Mouse (Mus musculus) liver, adult 10 weeks (tissue): Measurements from ENCODE around the gene Gm49325. TPM values are rescaled to one million over a fixed set of nuclear protein-coding genes. Genes with fewer than 3 reads are reported as not detected.

Source experiments
- polyA plus RNA-seq: library from polyadenylated mRNA; stranded (reverse); fragments of 350-450 nt; fragmentation: Illumina TruSeq; extraction: RNeasy Lipid Tissue Mini Kit (QIAGEN cat#74804); gene quantifications from one replicate; pipeline ENCODE4 v1.2.3, GENCODE M21; 2014; ENCODE audit warnings: low read depth, low replicate concordance

Gm49325 gene
- polyA plus RNA-seq: not detected

DNA sequence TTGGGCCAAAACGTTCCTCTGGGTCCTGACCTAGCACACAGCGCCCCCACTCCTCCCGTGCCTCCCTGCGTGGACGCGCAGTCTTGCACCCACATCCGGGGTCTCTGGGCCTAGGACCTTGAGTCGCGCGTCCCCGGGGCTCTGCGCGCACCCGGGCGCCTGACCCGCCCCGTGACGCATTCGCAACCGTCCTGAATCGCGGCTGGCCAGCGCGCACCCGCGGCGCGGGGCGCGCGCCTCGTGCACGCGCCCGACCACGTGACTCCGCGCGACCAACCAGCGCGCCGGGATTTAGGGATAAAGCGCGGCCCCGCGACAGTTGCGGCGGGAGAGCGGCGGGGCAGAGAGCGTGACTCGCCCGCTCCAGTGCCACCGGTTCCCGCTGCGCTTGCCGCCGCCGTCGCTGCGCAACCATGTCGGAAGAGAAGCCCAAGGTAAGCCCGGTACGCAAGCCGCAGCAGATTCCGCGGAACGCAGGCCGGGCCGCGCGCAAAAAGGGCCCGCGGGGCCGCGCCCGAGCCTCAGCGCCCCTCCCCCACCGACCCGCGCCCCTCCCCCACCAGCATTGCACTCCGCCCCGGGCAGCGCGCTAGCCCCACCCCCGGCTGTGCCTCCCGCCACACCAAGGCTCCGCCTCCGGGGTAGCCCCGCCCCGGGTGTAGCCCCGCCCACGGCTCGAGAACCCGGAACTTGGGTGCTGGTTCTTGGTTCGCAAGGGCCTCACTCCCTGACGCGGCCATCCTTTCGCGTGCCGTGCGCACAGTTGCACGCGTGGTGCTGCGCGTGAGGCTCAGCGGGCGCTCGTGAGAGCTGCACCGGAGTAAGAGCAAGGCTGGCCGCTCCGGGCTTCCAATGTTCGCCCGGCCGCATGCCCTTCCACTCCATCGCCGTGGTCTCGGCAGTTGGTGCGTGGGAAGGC, at the start of gene Gm49325, which contains the start of gene Sumo3:
Gm49325 (plus strand) TSS at position 290 of the 919 bp plus-strand sequence.
Sumo3 (plus strand) TSS at position 190 of the 919 bp plus-strand sequence.

DNA sequence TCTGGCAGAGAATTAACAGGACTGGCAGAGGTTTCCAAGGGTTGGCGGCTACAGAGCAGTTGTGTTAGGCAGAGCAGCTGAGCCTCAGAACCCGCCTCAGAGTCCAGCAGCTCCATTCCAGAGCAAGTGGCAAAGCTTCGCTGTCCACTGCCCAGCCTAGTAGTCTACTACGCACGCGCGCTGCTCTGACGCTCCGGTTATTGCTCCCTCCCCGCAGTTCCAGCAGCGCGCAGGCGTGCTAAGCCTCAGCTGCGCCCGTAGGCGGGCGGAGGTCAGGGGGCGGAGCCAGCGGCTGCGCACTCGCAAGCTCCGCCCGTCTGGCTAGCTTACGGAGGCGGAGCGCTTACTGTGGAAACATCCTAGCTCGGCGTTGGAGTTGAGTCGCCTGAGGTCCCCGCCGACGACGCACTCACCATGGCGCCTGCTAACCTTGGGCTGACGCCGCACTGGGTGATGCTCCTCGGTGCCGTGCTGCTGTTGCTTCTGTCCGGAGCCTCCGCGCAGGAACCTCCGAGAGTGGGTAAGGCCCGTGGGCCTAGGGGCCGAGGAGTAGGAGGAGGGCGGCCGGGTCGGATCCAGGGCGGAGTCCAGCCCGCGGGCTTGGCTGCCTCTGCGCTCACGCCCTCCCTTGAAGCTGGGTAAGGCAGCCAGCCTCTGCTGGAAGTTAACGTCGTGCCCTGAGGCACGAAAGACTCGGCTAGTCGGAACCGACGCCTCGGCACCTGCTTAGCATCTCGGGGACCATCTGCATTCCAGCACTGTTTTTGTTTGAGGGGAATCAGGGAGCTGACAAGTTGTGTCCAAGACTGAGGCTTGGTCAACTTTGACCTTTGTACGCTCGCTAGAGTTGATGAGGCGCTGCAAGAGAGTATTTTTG, 24.4 kb upstream of the Gm49325 start, which contains the start of gene Pttg1ip:
Pttg1ip (plus strand) TSS at position 313 of the 877 bp plus-strand sequence.

DNA sequence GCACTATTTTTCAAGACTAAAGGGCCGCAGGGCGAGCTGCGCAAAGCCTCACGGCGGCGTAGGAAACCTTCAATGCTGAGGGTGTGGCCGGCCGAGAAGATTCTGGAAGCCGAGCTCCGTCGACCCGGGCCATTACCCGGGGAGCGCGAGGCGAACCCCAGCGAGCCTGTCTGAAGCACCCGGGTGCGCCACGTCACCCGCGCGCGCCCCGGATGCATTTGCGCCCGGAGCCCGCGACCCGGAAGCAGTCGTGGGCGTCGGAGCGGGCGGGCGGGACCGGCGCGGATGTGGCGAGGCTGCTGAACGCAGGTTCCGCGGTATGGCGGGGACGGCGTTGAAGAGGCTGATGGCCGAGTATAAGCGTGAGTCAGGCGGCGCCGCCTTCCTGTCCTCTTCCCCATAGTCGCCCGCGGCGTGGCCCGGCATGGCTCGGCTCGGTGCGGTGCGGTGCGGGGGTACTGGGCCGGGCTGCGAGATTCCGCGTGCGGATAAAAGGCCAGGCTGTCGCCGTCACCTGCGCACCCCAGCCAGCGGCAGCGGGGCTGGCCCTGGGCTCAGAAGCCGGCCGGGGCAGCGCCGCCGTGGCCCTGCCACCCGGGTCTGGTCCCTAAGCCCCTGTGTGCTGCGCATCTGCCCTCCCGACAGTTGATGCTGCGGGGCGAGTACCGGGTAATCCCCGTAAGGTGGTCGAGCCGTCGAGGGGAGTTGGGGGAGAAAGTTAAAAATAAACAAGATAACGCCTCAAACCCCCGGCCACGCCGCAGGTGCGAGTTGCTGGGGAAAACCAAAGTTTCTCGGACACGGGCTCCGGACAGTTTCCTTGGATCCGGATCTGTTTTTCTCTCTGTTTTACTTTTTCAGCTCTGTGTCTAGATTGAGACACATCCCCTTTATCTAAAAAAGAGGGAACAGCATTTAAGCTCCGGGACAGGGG, 16.3 kb downstream of the Gm49325 start, which contains the start of gene Ube2g2:
Ube2g2 (plus strand) TSS at position 221 of the 934 bp plus-strand sequence.

DNA sequence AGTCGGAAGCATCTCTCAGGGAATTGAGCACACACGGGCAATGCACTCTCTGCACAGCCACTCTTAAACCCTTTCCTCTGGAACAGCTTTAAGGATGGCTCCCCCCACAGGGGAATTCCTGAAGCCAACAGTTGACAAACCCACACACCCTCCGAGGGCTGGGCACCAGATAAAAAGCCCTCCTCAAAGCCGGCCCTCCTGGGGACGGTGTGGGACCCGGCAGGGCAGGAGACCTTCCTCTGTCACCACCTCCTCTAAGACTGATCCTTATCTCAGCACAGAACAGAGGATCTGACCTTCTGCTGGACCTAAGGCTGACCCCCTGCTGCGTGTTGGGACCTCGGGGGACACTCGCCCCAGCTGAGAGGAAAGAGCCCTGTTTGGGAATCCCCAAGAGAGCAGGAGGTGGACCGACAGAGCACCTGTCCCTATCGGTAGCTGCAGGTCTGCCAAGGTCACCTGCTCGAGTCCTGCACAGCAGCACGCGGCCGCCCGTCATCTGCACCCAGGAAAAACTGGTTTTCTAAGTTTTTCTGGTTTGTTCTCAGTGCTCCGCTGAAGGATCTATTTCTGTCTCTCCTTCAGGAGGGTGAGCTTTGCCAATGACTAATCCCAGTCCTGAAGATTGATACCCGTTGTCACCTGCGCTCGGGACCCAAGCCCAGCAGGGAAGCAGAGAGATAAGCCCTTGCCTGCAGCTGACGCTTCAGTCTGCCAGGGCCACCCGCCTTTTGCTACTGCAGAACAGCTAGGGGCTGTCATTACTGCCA, 80.1 kb downstream of the Gm49325 start, which contains the start of gene Tspear:
Tspear (plus strand) TSS at position 675 of the 770 bp plus-strand sequence.

DNA sequence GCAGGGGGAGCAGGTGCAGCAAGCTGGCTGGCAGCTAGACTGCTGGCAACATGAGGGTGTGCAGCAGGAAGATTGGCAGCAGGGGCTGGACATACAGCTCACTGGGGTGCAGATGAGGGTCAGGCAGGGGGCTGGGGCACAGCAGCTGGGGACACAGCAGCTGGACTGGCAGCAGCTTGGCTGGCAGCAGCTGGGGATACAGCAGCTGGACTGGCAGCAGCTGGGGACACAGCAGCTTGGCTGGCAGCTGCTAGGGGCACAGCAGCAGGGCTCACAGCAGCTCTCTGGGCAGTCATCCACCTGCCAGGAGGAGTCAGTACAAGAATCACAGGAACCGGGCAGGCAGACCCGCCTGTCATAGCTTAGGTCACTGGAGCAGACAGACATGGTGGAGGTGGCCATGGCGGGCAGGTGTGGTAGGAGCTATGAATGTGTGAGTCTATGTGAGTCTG, 84.4 kb downstream of the Gm49325 start, which contains the start of gene Gm19402:
Gm19402 (minus strand) TSS at position 402 of the 452 bp plus-strand sequence.

Other genes starting within 250 kb of the Gm49325 start
- 2.9 TPM for gene Adarb1, start 187.9 kb upstream of the Gm49325 start, polyA plus RNA-seq
- 1.5 TPM for gene Fam207a, start 90.4 kb upstream of the Gm49325 start, polyA plus RNA-seq
- gene Itgb2, start 75.9 kb upstream of the Gm49325 start, polyA plus RNA-seq: 1.2 TPM
- gene Pttg1ip, start 24.5 kb upstream of the Gm49325 start, polyA plus RNA-seq: 158 TPM
- gene Sumo3, start 100 bp upstream of the Gm49325 start, polyA plus RNA-seq: 72.2 TPM
- 10.8 TPM for gene Ube2g2, start 16.1 kb downstream of the Gm49325 start, polyA plus RNA-seq
- gene Tspear, start 80.4 kb downstream of the Gm49325 start, polyA plus RNA-seq: not detected
- gene Gm19402, start 84.6 kb downstream of the Gm49325 start, polyA plus RNA-seq: not detected
- gene Gm9508, start 91.0 kb downstream of the Gm49325 start, polyA plus RNA-seq: not detected
- not detected for gene Gm10272, start 100.4 kb downstream of the Gm49325 start, polyA plus RNA-seq
- gene Gm10024, start 105.3 kb downstream of the Gm49325 start, polyA plus RNA-seq: not detected
- gene Gm10142, start 109.6 kb downstream of the Gm49325 start, polyA plus RNA-seq: not detected
- not detected for gene Krtap12-1, start 114.4 kb downstream of the Gm49325 start, polyA plus RNA-seq
- not detected for gene Gm10100, start 120.3 kb downstream of the Gm49325 start, polyA plus RNA-seq
- not detected for gene Gm18596, start 136.4 kb downstream of the Gm49325 start, polyA plus RNA-seq
- not detected for gene Gm9736, start 145.2 kb downstream of the Gm49325 start, polyA plus RNA-seq
- not detected for gene Gm3233, start 153.5 kb downstream of the Gm49325 start, polyA plus RNA-seq
- not detected for gene Gm3238, start 165.1 kb downstream of the Gm49325 start, polyA plus RNA-seq
- not detected for gene Gm7138, start 170.7 kb downstream of the Gm49325 start, polyA plus RNA-seq
- not detected for gene Gm3250, start 176.3 kb downstream of the Gm49325 start, polyA plus RNA-seq
- not detected for gene Gm7137, start 182.0 kb downstream of the Gm49325 start, polyA plus RNA-seq
- not detected for gene Gm9639, start 188.9 kb downstream of the Gm49325 start, polyA plus RNA-seq
- not detected for gene Gm19668, start 192.9 kb downstream of the Gm49325 start, polyA plus RNA-seq
- not detected for gene Gm9507, start 205.6 kb downstream of the Gm49325 start, polyA plus RNA-seq
- not detected for gene Gm2696, start 208.5 kb downstream of the Gm49325 start, polyA plus RNA-seq
- not detected for gene Krtap10-4, start 220.9 kb downstream of the Gm49325 start, polyA plus RNA-seq
- gene Krtap10-10, start 229.8 kb downstream of the Gm49325 start, polyA plus RNA-seq: not detected
- gene Gm36176, start 240.6 kb downstream of the Gm49325 start, polyA plus RNA-seq: not detected
- not detected for gene Gm10318, start 246.7 kb downstream of the Gm49325 start, polyA plus RNA-seq